Mouse (Mus musculus) cerebellum, adult 11-12 months (tissue): ENCODE measurements around the gene Tsacc.
"Not testable (repeated sequence)": the region's sequence is repeated elsewhere in the genome, so short reads cannot be mapped to it uniquely, and the experiment has no call there.

Experiments
- DNase-seq: peaks from one replicate; pipeline ENCODE4 v3.0.0; 2022

Gene Tsacc

GRCm38 (mm10) chr3:88296561-88297318 lies at the start of gene Tsacc, which contains the start of gene Cct3:
Gene Tsacc, minus strand, starts transcription at chr3:88296999.
Gene Cct3, plus strand, starts transcription at chr3:88297116.
- peak; percentile 98 for DNase-seq

DNA sequence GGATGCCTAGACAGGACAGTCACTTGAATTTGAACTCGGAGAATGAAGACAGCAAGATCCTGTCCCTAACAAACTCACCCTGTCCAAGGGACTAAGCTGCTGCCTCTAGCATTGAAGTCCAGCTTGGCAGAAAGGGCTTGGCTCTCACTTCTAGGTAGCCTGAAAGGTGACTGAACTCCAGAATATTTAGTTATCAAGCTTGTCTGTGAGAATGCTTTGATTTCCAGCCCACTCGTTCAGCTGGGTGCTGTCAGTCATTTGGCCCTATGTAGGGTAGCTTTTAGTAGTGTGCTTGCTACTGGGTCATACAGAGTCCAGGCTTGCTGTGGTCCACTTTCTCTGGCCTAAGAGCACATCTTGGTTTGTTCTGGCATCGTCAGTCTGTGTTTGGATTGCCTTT lies 42.2 kb upstream of the Tsacc start:
- no peak for DNase-seq

DNA sequence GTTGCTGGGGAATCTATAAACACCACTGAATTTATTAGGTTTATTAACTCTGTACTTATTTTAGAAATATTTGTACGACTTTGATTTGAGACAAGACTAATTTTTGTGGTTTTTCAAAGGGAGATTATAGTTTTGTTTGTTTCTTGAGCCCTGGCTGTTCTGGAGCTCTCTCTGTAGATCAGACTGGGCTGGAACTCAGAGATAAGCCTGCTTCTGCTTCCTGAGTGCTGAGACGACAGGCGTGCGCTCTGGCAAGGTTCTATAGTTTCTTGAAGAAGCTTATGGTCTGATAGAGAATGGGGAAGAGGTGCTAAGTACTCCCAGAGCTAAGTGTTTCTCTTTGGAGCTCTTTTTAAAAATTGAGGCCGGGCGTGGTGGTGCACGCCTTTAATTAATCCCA lies 41.5 kb upstream of the Tsacc start:
- no peak for DNase-seq

DNA sequence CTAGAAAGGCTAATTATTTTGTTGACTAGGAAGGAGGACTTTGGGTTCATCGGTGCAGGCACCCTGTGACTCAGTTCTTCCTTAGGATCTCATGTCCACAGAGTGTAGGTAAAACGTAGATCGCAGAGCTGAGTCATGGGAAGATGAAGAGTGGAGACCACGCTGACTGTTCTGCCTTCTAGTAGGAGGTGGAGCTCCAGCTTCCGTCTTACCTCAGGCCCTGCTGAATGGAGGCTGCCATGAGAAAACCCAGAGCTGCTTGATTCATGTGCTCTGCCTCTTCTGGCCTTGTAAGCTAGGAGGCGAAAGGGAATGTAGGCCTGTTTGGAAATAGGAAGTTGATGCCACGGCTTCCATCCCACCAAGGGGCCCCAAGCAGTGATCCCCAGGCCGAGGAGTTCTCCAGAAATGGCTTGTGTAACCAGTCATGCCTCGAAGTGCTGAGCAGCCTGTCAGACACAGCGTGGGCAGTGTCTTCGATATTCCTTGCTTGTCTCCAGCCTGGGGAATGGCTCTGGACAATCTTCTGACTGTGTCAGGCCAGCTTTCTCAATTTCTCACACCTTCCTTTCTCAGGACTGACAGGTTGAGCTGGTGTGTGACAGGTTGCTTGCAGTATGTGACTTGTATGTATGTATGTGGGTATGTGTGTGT lies 40.7 kb upstream of the Tsacc start:
- DNase-seq: no peak

DNA sequence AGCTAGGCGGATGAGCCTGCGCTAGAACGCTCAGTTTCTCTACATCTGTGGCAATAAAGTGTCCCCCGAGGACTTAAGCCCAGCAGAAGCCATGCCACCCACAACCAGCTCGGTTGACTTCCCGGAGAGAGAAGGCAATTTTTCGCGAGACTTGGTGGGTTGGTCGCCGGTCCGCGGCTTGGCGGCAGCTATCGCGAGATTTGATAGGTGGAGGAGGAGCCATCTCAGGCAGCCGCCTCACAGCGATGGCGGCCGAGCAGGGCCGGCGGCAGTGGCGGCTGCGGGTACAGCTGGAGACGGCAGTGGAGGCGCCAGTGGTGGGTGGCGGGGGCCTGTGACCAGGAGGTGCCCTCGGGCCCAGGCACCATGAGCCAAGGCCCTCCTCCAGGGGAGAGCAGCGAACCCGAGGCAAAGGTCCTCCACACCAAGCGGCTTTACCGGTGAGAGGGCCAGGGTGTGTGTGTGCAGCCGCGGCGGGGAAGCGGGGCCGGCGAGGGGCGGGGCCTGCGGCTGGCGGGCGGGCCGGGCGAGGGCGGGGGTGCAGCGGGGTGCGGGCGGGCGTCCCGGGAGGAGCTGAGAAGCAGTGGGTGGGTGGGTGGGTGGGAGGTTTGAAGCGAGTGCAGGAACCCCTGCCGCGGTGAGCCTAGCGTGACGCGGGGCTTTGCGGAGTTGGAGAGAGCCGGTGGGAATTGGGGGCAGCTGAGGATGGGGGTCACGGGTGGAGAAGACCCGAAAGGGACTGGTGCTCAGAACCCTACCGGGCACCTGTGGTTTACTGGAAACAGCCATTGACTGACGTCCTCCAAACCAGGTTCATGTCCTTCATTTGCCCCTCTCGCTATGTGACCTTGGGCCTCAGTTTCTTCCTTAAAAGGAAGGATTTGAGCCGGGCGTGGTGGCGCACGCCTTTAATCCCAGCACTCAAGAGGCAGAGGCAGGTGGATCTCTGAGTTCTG lies 39.5 kb upstream of the Tsacc start, which contains the start of the genes Tmem79 and Smg5:
Gene Tmem79, minus strand, starts transcription at position 91 of the 956 bp plus-strand sequence.
Gene Smg5, plus strand, starts transcription at position 203 of the 956 bp plus-strand sequence.
- DNase-seq: peak; percentile 95

- DNase-seq: no peak
These were observed 38.7 kb upstream of the Tsacc start for GRCm38 (mm10) chr3:88335436-88336053.

DNA sequence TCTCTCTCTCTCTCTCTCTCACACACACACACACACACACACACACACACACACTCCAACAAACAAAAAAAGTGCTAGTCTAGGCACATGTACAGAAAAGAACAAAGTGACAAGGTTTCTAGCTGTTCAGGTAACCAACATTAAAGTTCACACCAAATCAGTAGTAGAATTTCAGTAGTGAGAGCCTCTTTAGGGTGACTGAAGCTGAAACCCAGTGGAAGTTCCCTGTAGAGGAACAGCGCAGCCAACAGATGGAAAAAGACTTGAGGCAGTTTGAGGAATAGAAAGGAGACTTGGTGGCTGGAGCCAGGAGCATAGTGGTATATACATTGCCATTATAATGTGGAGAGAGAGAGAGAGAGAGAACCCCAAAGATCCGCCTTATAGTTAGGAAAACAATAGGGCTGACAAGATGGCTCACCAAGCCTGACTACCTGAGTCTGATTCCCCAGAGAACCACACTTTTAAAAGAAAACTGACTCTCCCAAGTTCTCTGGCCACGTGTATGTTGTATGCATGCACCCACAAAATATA lies 38.2 kb upstream of the Tsacc start:
- no peak for DNase-seq

- DNase-seq: no peak
These were observed 37.3 kb upstream of the Tsacc start for GRCm38 (mm10) chr3:88334029-88334658.

- no peak for DNase-seq
These were observed 34.5 kb upstream of the Tsacc start for GRCm38 (mm10) chr3:88331282-88331681.

- DNase-seq: no peak
These were observed 32.2 kb upstream of the Tsacc start for GRCm38 (mm10) chr3:88328956-88329355.

- peak; percentile 61 for DNase-seq
These were observed 28.2 kb upstream of the Tsacc start, which contains the start of gene Glmp for GRCm38 (mm10) chr3:88324951-88325405. Gene Glmp, plus strand, starts transcription at chr3:88325023.

GRCm38 (mm10) chr3:88299172-88299571 lies 2.4 kb upstream of the Tsacc start:
- no peak for DNase-seq

DNA sequence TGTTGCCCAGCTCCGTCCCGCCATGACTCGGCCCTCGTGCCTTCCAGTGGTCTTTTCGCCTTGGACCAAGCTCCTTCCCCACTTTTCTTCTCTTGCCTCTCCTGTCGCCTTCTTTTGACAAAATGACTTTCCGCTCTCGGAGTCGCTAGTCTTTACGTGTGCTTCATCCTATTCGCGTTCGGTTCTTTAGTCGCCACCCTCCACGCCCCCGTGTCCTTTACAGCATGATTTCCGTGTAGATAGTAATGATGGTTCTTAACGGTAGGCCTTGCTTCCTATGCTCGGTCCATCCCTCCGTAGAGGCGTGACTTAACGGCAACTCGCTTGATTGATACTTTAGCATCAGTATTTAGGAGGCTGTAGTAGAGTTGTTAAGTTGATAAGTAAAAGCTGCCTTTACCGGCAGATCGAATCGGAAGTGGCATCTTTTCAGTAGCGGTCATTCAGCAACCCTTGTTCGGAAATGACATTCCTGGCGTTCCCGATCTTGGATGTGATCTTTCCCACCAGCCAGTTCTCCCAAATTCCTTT lies 587 bp upstream of the Tsacc start:
- no peak for DNase-seq

- DNase-seq: no peak
These were observed 664 bp downstream of the Tsacc start for GRCm38 (mm10) chr3:88296110-88296560.

DNA sequence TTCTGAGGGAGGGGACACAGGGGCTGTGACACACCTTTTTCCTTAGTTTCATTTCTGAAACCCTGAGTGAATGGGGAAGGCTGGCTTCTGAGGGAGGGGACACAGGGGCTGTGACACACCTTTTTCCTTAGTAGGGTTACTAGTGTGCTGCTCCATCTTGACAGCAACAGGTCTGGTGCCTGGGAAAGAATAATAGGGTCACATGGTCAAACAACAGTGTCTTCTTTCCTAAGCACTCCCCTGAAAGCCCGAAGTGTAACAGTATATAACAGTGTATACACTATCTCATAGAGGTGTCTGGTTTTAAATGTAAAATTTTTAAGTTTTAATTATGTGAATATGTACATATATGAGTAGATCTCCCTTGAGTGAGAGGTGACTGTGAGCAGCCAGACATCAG lies 1.5 kb downstream of the Tsacc start:
- not testable (repeated sequence) for DNase-seq

GRCm38 (mm10) chr3:88291970-88292369 lies 4.8 kb downstream of the Tsacc start:
- DNase-seq: peak; percentile 9

DNA sequence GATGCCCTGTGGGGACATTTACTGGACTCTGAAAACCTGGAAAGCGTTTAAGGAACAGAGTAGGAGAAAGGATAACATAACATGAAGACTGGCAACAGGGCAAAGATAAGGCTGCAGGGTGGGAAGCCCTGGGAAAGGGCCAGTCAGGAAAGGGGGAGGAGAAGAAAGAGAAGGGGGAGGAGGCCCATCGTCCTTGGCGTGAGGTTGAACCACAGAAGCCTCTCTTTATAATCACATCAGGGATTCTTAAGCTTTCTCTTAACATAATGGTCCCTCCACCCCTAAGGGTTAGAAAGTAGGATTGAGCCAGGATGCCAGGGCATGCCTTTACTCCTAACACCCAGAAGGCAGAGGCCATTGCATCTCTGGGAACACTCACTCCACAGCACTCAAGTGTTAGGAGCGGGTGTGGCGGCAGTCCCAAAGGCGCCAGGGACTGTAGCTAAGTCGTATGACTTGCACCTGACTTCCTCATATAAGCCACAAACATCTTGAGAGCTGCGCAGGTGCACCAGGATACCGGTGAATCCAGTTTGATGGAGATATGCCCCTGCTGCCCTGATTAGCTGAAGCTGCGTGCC lies 8.6 kb downstream of the Tsacc start:
- DNase-seq: not testable (repeated sequence)

- DNase-seq: no peak
These were observed 9.7 kb downstream of the Tsacc start, which contains the start of gene Gm38392 for GRCm38 (mm10) chr3:88287110-88287509. Gene Gm38392, minus strand, starts transcription at chr3:88287210.

GRCm38 (mm10) chr3:88285565-88285895 lies 11.3 kb downstream of the Tsacc start:
- DNase-seq: not testable (repeated sequence)

DNA sequence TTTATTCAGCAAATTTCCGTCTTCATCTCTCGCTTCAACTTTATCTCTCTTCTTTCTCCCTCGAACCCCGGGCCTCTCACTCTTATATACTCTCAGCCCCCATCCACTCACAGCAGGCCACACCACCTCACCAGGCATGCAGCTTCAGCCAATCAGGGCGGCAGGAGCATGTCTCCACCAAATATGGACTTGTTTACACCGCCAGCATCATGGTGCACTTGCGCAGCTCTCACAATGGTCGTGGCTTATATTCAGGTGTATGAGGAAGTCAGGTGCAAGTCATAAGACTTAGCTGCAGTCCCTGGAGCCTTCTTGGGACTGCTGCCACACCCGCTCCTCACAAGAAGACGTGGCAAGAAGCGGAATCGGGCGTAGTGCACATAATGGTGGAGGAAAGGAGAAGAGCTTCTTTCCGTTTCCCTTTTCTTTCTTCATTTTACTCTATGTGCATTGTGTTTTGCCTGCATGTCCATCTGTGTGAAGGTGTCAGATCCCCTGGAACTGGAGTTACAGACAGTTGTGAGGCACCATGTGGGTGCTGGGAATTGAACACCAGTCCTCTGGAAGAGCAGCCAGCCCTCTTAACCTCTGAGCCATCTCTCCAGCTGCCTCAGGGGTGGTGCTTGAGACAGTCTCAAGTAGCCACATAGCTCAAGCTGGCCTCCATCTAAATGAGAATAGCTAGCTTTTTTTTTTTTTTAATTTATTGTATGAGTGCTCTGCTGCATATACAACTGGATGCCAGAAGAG lies 11.8 kb downstream of the Tsacc start:
- DNase-seq: not testable (repeated sequence)
